Mouse (Mus musculus): ENCODE measurements around the gene Sec14l1.

The Sec14l1 gene

DNA sequence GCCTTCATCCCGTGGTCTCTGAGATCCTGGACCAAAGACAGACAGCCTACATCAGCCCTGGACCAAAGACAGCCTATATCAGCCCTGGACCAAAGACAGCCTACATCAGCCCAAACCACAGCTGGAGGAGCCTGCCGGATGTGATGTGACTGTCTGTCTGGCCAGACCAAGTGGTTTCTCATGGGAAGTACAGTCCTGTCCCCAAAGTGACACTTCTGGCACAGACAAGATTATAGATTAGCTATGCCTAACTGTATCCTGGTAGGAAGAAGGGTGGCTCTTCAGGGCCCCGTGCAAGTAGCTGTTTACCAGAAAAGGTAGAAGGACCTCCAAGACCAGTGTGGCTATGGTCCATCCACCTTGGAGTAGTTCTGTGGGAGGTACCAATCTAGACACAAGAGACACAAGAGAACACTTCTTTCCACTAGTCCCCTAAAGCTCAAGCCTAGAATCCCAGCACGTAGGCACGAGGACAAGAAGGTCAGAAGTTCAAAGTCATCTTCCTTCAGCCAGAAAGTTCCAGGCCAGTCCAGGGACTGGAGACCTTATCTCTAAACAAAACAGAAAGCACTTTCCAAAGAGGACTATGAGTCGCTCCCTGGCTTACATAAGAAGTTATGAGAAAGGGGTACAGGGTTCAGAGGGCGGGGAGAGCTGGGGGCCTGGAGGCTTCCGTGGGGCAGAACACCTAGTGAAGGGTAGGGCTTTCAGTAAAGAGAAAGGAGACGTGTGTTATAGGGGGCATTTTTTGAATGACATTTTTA is 27.8 kb upstream of the Sec14l1 start:
- no peak for DNase-seq (ENCODE audit: low read depth, low spot score)

GRCm38 (mm10) chr11:117088271-117088991 is 26.5 kb upstream of the Sec14l1 start:
- no peak for DNase-seq (ENCODE audit: low read depth, low spot score)

GRCm38 (mm10) chr11:117089673-117090419 is 25.1 kb upstream of the Sec14l1 start:
- DNase-seq (ENCODE audit: low read depth, low spot score), result no peak

GRCm38 (mm10) chr11:117091406-117091805 is 23.6 kb upstream of the Sec14l1 start:
- no peak for DNase-seq (ENCODE audit: low read depth, low spot score)

GRCm38 (mm10) chr11:117091845-117092244 is 23.1 kb upstream of the Sec14l1 start:
- no peak for DNase-seq (ENCODE audit: low read depth, low spot score)

GRCm38 (mm10) chr11:117092711-117093110 is 22.3 kb upstream of the Sec14l1 start:
- DNase-seq (ENCODE audit: low read depth, low spot score), result peak; percentile 86

DNA sequence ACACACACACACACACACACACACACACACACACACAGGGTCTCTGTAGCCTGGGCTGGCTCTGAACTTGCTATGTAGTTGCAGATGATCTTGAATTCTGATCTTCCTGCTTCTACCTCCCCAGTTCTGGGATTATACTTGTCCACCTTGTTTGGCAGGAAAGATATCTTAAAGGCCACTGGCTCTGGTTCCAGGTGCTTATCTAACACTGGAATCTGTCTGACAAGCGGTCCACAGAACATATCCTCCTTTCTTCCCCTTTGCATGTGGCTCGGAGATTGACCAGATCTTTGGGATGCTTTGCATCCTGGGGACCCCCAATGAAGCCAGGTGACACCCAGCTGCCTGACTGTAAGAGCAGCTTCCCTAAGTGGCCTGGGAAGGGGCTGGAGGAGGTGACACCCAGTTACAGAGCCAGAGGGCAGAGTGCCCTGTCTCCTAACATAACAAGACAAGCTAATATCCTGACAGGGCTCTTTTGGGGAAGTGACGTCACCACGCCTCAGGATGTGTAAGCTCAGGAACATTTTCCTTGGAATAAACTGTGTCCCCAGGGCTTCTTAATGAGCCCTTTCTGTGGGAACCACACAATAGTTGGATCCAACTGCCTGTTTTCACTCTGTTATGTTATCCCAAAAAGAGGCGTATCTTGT is 20.9 kb upstream of the Sec14l1 start:
- DNase-seq (ENCODE audit: low read depth, low spot score), result no peak

DNA sequence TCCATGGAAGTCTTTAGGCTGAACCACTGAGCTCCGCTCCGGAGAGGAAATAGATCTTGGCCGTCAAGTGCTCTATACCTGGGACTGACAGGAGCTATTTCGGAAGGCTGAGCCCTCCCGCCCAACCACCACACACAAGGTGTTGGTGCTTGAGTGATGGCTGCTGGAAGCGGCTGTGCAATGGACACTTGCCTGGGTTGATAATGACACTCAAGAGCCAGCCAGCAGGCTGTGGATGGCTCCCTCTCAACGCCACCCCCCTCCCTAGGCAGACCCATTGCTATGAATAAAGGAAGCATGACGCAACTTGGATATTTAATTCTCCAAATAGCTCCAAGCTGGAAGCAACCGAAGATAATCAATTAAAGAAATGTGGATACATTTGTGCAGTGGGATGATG is 20.3 kb upstream of the Sec14l1 start:
- no peak for DNase-seq (ENCODE audit: low read depth, low spot score)

GRCm38 (mm10) chr11:117097021-117097420 is 17.9 kb upstream of the Sec14l1 start:
- DNase-seq (ENCODE audit: low read depth, low spot score), result no peak

GRCm38 (mm10) chr11:117098155-117098554 is 16.8 kb upstream of the Sec14l1 start:
- no peak for DNase-seq (ENCODE audit: low read depth, low spot score)

- no peak for DNase-seq (ENCODE audit: low read depth, low spot score)
Observed at GRCm38 (mm10) chr11:117098784-117099183, 16.2 kb upstream of the Sec14l1 start.

DNA sequence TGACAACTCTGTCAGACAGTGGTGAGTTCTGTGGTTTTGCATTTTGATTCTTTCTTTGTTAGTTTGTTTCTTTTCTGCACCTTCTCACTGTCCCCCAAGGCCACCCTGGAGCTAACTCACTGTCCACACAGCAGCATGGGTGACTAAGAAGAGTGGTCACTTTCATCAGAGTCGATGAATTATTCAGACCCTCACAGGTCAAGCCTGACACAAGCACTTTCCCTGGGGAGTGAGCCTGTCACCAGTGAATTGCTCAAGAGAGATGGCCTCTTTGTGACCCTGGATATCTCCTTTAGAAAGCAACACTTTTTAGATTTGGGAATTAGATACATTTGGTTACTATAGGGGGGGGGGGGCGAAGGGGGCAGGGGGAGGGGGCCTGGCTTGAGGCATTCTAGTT is 15.6 kb upstream of the Sec14l1 start:
- DNase-seq (ENCODE audit: low read depth, low spot score), result no peak

DNA sequence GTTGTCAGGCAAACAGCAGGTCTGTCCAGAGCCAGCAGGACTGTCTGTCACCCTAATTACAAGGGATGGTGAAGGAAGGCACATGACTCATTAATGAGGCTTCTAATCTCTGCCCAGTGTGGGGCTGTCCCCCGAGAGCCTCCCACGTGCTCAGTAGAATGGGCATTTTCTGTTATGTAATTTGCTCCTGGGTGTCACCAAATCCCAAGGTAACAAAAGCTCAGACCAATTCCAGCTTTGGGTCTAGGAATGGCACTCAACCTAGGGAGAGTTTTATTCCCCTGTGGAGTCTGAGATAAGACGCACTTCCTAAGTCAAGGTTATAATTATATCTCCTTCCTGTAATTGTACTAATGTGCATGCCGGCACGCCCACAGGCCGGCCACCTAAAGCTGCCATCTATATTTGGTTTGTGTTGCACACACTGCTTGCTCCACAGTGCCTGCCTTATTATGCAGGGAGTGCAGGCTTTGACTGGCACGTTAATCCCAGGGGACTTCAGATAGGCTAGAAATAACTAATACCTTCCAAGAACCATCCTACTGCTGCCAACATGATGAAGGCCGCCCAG is 13.5 kb upstream of the Sec14l1 start:
- no peak for DNase-seq (ENCODE audit: low read depth, low spot score)

- no peak for DNase-seq (ENCODE audit: low read depth, low spot score)
Observed at GRCm38 (mm10) chr11:117101925-117102717, 12.8 kb upstream of the Sec14l1 start.

GRCm38 (mm10) chr11:117103523-117103922 is 11.4 kb upstream of the Sec14l1 start:
- no peak for DNase-seq (ENCODE audit: low read depth, low spot score)

GRCm38 (mm10) chr11:117104044-117104757 is 10.8 kb upstream of the Sec14l1 start:
- no peak for DNase-seq (ENCODE audit: low read depth, low spot score)

GRCm38 (mm10) chr11:117105315-117105714 is 9.7 kb upstream of the Sec14l1 start:
- no peak for DNase-seq (ENCODE audit: low read depth, low spot score)

DNA sequence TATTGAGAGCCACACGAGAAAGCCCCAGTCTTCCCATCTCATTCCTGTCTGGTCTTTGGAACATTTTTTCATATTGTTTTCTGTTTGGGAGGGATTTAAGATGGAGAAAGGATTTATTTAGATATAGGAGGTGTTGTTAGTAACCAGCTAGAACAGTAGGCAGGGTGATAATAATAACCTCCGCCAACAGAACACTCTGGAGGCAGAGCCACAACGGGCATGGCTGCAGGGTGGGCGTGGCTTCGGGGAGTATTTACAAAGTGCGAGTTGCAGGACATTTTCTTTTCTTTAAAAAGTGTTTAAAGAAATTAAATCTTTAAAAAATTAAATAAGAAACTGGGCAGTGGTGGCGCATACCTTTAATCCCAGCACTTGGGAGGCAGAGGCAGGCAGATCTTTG is 9.1 kb upstream of the Sec14l1 start:
- DNase-seq (ENCODE audit: low read depth, low spot score), result no peak

GRCm38 (mm10) chr11:117106633-117107334 is 8.2 kb upstream of the Sec14l1 start:
- DNase-seq (ENCODE audit: low read depth, low spot score), result no peak

Data from CD4-positive helper T cell, adult 2 months (primary cell).